Mouse (Mus musculus): Measurements from ENCODE around the gene Tmem72. TPM values are rescaled to one million over a fixed set of nuclear protein-coding genes. Genes with fewer than 3 reads are reported as not detected.

The Tmem72 gene
- polyA plus RNA-seq, 1 experiment from 2014 or later: 23.5 TPM

GRCm38 (mm10) chr6:116664031-116664430, 52.7 kb downstream of the Tmem72 start:
- ATAC-seq (replicated peaks; ENCODE audit: low FRiP score, low read depth): no peak

GRCm38 (mm10) chr6:116663364-116663763, 53.3 kb downstream of the Tmem72 start:
- DNase-seq (ENCODE audit: low spot score) (no peak), ATAC-seq (replicated peaks; ENCODE audit: low FRiP score, low read depth) (no peak)
- no peak for TF ChIP-seq CTCF (IDR thresholded peaks at IDR 0.05; ENCODE audit: low read depth)
- Histone ChIP-seq H3K9ac (ENCODE audit: low read depth, low read length) (no peak overlapping the region), H3K36me3 (ENCODE audit: insufficient read depth, low read length) (no peaks in the 10 kb centered on the region), H3K4me1 (replicated peaks; ENCODE audit: insufficient read depth, low read length) (no peaks in the 10 kb centered on the region), H3K27me3 (ENCODE audit: insufficient read depth, low read length) (no peaks in the 10 kb centered on the region), H3K4me3 (replicated peaks; ENCODE audit: low read depth, low read length) (no peak overlapping the region), H3K4me2 (ENCODE audit: low read length) (no peak overlapping the region), H3K27ac (no peak overlapping the region), H3K9me3 (replicated peaks; ENCODE audit: low read length) (no peaks in the 10 kb centered on the region)
- 91% methylated on average over 2 of the region's 2 CpGs for WGBS

More at GRCm38 (mm10) chr6:116664031-116664430, 52.7 kb downstream of the Tmem72 start:
- H3K4me3 ChIP-seq (replicated peaks; ENCODE audit: low read depth, low read length): no peak overlapping the region
- 0 out of 2 replicates have a peak, but pooled peaks cover 3% of the 10 kb centered on the region for H3K27me3 ChIP-seq (ENCODE audit: insufficient read depth, low read length)
- H3K9ac ChIP-seq (ENCODE audit: low read depth, low read length): no peak overlapping the region
- no peak overlapping the region for H3K27ac ChIP-seq
- no peaks in the 10 kb centered on the region for H3K36me3 ChIP-seq (ENCODE audit: insufficient read depth, low read length)
- H3K9me3 ChIP-seq (replicated peaks; ENCODE audit: low read length): no peaks in the 10 kb centered on the region
- no peak for TF ChIP-seq CTCF (IDR thresholded peaks at IDR 0.05; ENCODE audit: low read depth)
- 80% methylated on average over 6 of the region's 6 CpGs for WGBS
- H3K4me2 ChIP-seq (ENCODE audit: low read length): no peak overlapping the region
- DNase-seq (ENCODE audit: low spot score): no peak
- H3K4me1 ChIP-seq (replicated peaks; ENCODE audit: insufficient read depth, low read length): no peaks in the 10 kb centered on the region

GRCm38 (mm10) chr6:116653684-116654454, 62.8 kb downstream of the Tmem72 start:
- H3K4me1 ChIP-seq (replicated peaks; ENCODE audit: insufficient read depth, low read length): peaks cover 7% of the 10 kb centered on the region; the same call in 1 of the 2 replicates
- no peak overlapping the region for H3K27ac ChIP-seq
- DNase-seq (ENCODE audit: low spot score) (peak; percentile 85), ATAC-seq (replicated peaks; ENCODE audit: low FRiP score, low read depth) (peak; percentile 50; the same call in 1 of the 2 replicates)
- no peaks in the 10 kb centered on the region for H3K9me3 ChIP-seq (replicated peaks; ENCODE audit: low read length)
- 58% methylated on average over 9 of the region's 9 CpGs for WGBS
- no peak overlapping the region for H3K4me2 ChIP-seq (ENCODE audit: low read length)
- no peak overlapping the region for H3K9ac ChIP-seq (ENCODE audit: low read depth, low read length)
- TF ChIP-seq CTCF (IDR thresholded peaks at IDR 0.05; ENCODE audit: low read depth): peak; percentile 90
- H3K27me3 ChIP-seq (ENCODE audit: insufficient read depth, low read length): no peaks in the 10 kb centered on the region
- H3K36me3 ChIP-seq (ENCODE audit: insufficient read depth, low read length): no peaks in the 10 kb centered on the region
- H3K4me3 ChIP-seq (replicated peaks; ENCODE audit: low read depth, low read length): no peak overlapping the region

GRCm38 (mm10) chr6:116653191-116653590, 63.5 kb downstream of the Tmem72 start:
- ATAC-seq (replicated peaks; ENCODE audit: low FRiP score, low read depth) (no peak), DNase-seq (ENCODE audit: low spot score) (no peak)
- H3K9ac ChIP-seq (ENCODE audit: low read depth, low read length): no peak overlapping the region
- TF ChIP-seq CTCF (IDR thresholded peaks at IDR 0.05; ENCODE audit: low read depth): no peak
- no peaks in the 10 kb centered on the region for H3K9me3 ChIP-seq (replicated peaks; ENCODE audit: low read length)
- no peaks in the 10 kb centered on the region for H3K36me3 ChIP-seq (ENCODE audit: insufficient read depth, low read length)
- no peak overlapping the region for H3K4me3 ChIP-seq (replicated peaks; ENCODE audit: low read depth, low read length)
- WGBS: 75% methylated on average over 3 of the region's 3 CpGs
- H3K27ac ChIP-seq: no peak overlapping the region
- no peak overlapping the region for H3K4me2 ChIP-seq (ENCODE audit: low read length)
- H3K4me1 ChIP-seq (replicated peaks; ENCODE audit: insufficient read depth, low read length): peaks cover 7% of the 10 kb centered on the region; the same call in 1 of the 2 replicates
- H3K27me3 ChIP-seq (ENCODE audit: insufficient read depth, low read length): no peaks in the 10 kb centered on the region

GRCm38 (mm10) chr6:116651437-116652118, 65.1 kb downstream of the Tmem72 start:
- Histone ChIP-seq H3K27me3 (ENCODE audit: insufficient read depth, low read length) (no peaks in the 10 kb centered on the region), H3K27ac (no peak overlapping the region), H3K9me3 (replicated peaks; ENCODE audit: low read length) (no peaks in the 10 kb centered on the region), H3K36me3 (ENCODE audit: insufficient read depth, low read length) (no peaks in the 10 kb centered on the region), H3K4me1 (replicated peaks; ENCODE audit: insufficient read depth, low read length) (peaks cover 11% of the 10 kb centered on the region; the same call in 1 of the 2 replicates), H3K9ac (ENCODE audit: low read depth, low read length) (peak overlapping the region; percentile 32; the same call in 1 of the 2 replicates), H3K4me2 (ENCODE audit: low read length) (peak overlapping the region; percentile 34), H3K4me3 (replicated peaks; ENCODE audit: low read depth, low read length) (peak overlapping the region; percentile 24)
- ATAC-seq (replicated peaks; ENCODE audit: low FRiP score, low read depth) (no peak), DNase-seq (ENCODE audit: low spot score) (peak; percentile 47)
- 67% methylated on average over 20 of the region's 20 CpGs for WGBS
- TF ChIP-seq CTCF (IDR thresholded peaks at IDR 0.05; ENCODE audit: low read depth): peak; percentile 66

GRCm38 (mm10) chr6:116650406-116650805, 66.3 kb downstream of the Tmem72 start, which contains the start of gene Depp1:
Depp1 (plus strand) TSS chr6:116650609.
- H3K9ac ChIP-seq (ENCODE audit: low read depth, low read length): peak within 1 kb of the TSS; percentile 32; the same call in 1 of the 2 replicates
- no peaks in the 10 kb centered on the region for H3K36me3 ChIP-seq (ENCODE audit: insufficient read depth, low read length)
- peak within 1 kb of the TSS; percentile 34 for H3K4me2 ChIP-seq (ENCODE audit: low read length)
- H3K4me1 ChIP-seq (replicated peaks; ENCODE audit: insufficient read depth, low read length): peaks cover 11% of the 10 kb centered on the region; the same call in 1 of the 2 replicates
- no peaks in the 10 kb centered on the region for H3K9me3 ChIP-seq (replicated peaks; ENCODE audit: low read length)
- peak within 1 kb of the TSS; percentile 70 for H3K27ac ChIP-seq
- WGBS: 12% methylated on average over 6 of the region's 6 CpGs
- TF ChIP-seq CTCF (IDR thresholded peaks at IDR 0.05; ENCODE audit: low read depth): no peak
- DNase-seq (ENCODE audit: low spot score): peak; percentile 72
- H3K4me3 ChIP-seq (replicated peaks; ENCODE audit: low read depth, low read length): peak within 1 kb of the TSS; percentile 24
- peak; percentile 66 for ATAC-seq (replicated peaks; ENCODE audit: low FRiP score, low read depth)
- no peaks in the 10 kb centered on the region for H3K27me3 ChIP-seq (ENCODE audit: insufficient read depth, low read length)
